Mouse (Mus musculus): Measurements from ENCODE around the gene Lactb.

The Lactb gene

DNA sequence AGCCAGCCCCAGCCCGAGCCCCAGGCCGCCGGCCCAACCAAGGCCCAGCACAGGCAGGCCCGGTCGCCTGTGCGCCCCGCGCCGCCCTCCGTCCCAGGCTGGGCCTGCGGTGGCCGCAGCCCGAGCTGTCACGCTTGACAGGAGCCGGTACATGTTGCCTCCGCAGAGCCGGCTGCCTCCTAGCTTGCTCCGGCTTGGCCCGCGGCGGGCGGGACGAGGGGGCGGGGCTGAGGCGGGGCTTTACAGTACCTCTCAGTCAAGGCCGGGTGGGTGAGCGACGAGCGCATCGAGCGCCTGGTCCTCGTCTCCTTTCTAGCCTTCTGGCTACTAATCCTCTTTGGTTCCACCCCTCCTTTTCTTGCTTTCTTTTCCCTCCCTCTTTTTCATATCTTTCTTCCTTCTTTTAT is at the start of gene Lactb:
Gene Lactb (minus strand): TSS at position 246 of the 407 bp plus-strand sequence.
- DNase-seq = peak; percentile 94

DNA sequence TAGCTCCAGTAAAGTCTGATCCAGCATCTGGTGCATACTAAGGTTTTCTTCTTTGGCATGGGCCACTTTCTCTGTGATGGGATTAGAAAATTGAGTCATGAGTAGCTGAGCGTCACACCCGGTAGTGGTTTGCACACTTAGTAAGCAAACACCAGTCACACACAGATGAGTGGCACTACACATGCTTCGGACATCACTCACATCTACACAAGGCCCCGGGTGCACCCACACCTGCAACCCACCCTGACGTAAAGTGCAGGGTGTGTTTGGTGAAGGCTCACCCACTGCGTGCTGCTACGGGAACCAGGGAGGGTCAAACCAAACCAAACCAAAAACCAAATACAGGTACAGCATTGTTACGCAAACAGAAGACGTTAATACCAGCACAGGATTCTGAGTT is 48.1 kb upstream of the Lactb start:
- no peak for DNase-seq

- no peak for DNase-seq
Measured at GRCm38 (mm10) chr9:67020063-67020462, 44.8 kb upstream of the Lactb start.

GRCm38 (mm10) chr9:67013501-67013900 is 38.2 kb upstream of the Lactb start:
- no peak for DNase-seq

GRCm38 (mm10) chr9:67012470-67012869 is 37.2 kb upstream of the Lactb start:
- DNase-seq = no peak

DNA sequence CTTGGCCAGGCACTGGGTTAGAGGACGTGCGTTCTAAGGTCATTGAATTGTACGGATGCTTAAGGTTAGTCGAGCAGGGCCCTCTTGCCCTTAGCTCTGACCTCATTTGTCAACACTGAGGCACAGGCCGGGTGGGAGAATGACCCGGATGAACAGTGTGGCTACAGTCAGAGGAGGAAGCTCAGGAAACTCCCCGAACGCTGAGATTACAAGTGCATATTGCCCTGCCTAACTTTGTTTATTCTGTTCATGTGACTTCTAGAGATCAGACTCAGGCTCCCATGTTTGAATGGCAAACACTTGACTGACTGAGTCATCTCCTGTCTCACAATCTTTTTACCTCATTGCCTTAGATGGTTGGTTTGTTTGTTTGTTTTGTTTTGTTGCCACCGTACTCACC is 36.2 kb upstream of the Lactb start:
- DNase-seq = no peak

DNA sequence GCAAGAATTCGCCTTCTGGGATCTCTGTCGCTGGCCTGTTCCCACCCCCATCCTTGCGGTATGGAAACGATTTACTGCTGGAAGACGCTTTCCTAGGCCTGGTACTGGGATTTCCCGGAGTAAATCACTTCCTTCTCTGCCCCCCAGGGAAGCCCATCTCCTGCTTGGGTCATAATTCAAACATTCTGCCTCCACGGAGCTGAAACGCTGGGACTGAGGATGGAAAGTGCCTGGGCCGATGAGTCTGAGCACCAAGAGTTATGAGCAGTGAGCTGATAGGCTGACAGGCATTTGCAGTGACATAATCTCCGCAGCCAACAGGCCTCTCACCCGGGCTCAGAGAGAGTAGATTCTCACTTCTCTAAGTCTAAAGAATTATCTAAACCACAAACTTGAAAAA is 33.5 kb upstream of the Lactb start:
- DNase-seq = no peak

GRCm38 (mm10) chr9:67006376-67006775 is 31.1 kb upstream of the Lactb start:
- DNase-seq = no peak

GRCm38 (mm10) chr9:67005161-67005742 is 30.0 kb upstream of the Lactb start:
- peak; percentile 37 for DNase-seq

DNA sequence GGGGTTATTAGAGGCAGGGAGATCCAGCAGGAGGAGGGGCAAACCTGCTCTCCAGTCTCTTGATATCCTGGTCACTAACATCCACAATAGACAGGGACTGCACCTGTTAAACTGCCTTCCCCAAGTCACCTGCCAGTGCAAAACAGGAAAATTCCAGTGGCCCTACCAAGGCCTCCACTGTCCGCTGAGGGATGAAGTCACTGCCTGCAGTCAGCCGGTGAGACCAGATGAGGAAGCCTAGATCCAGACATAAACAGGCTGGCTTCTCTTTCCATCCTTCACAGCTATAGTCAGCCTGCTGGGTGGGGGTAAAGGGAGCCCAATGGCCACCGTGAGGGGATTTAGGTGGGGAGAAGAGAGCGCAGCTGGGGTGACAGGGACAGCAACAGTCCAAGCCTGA is 28.4 kb upstream of the Lactb start:
- DNase-seq = no peak

DNA sequence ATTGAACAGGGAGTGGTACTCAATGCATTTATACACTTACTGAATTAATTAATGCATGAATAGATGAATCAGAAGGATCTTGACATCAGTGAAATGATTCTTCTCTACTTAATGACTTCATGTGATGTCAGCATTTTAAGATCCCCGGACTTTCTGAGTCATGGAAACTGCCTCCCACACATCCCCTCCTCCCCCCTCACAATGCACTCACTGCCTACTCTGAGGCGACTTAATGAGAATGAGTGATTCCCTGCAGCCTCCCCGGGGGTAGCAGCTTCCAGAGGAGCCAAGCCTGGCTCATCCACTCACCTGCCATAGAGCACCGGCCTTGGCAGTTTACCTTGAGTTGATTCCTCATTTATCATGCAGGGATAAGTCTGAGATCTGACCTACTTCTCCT is 27.9 kb upstream of the Lactb start:
- no peak for DNase-seq

- no peak for DNase-seq
Measured at GRCm38 (mm10) chr9:67001506-67001905, 26.2 kb upstream of the Lactb start.

DNA sequence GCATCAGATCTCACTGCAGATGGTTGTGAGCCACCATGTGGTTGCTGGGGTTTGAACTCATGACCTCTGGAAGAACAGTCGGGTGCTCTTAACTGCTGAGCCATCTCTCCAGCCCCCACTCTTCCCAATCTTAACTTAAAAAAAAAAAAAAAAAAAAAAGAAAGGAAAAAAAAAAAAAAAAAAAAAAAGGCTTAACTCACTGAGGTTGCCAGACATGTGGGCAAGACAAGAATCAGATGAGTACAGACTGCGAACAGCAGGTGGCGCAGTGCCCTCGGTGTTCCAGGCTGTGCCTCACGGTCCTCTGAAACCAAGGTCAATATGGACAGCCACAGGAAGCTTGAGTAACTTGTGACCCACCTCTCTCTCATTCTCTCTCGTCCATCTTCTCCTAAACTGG is 25.8 kb upstream of the Lactb start:
- DNase-seq = peak; percentile 70

GRCm38 (mm10) chr9:66999698-67000097 is 24.4 kb upstream of the Lactb start:
- no peak for DNase-seq

DNA sequence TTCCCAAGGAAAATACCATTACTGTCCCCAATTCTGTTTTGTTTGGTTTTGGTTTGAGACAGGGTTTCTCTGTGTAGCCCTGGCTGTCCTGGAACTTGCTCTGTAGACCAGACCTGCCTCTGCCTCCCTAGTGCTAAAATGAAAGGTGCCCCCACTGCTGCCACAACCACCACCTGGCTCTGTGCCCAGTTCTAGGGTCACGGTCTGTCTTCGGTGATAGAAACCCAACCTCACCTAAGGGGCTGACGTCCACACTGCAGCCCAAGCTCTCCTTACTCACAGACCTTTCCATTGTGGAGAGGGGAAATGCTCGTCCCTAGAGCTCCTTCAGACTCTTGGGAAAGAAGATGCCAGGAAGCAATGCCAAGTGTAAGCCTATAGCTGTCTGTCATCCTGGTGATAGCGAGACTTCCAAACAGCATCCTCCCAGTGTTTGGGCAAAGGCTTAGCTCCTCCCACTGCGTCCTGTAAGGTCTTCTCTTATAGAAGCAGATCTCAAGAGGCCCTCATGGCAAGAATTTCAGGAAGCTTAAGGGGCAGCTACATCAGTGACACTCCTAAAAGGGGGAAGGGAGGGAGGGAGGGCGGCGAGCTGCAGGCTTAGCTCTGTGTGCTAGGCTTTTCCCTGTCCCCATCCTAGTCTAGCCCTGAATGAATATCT is 16.6 kb upstream of the Lactb start:
- DNase-seq = no peak

DNA sequence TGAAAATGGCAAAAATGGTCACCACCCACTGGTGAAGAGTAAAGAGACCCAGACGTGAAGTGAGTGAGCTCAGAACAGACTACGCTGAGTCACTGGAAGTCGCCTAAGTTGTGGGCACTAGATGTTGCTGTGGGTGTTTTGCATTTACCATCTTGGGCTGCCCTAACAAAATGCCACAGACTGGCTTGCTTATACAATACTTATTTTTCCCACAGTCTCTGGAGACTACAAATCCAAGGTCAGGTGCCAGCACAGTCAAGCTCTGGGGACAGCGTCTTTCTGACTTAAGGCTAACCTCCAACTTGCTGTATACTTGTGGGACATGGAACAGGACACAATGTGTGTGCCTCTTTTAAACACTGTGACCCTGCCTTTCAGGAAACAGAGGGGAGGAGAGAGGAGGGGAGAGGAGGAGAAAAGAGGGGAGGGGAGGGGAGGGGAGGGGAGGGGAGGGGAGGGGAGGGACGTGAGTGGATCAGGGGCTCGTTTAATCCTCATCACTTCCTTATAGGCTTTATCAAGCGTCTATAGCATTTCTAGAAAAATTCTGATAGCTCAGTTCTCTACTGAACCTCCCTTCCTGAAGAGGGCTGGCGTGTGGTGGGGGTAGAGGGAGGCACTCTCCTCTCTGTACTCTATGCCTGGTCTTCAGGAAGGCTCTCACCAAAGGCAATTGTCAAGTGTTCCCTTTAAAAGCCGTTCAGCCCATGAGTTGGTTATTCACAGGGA is 15.9 kb upstream of the Lactb start:
- no peak for DNase-seq

- no peak for DNase-seq
Measured at GRCm38 (mm10) chr9:66990046-66990445, 14.8 kb upstream of the Lactb start.

DNA sequence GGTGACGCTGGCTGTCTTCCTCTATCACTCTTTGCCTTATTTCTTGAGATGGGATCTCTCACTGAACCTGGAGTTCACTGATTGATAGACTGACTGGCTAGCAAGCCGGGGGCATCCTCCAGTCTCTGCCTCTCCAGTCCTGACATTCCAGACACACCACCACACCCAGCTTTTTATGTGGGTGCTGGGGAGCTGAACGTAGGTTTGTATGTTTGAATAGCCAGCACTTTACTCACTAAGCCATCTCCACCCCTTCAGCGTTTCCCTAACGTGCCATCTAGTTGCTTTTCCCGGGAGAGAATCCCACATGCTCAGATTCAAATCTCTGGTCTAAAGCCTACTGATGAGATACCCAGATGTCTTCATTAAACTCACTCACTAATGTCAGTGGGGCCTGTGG is 14.3 kb upstream of the Lactb start:
- no peak for DNase-seq

DNA sequence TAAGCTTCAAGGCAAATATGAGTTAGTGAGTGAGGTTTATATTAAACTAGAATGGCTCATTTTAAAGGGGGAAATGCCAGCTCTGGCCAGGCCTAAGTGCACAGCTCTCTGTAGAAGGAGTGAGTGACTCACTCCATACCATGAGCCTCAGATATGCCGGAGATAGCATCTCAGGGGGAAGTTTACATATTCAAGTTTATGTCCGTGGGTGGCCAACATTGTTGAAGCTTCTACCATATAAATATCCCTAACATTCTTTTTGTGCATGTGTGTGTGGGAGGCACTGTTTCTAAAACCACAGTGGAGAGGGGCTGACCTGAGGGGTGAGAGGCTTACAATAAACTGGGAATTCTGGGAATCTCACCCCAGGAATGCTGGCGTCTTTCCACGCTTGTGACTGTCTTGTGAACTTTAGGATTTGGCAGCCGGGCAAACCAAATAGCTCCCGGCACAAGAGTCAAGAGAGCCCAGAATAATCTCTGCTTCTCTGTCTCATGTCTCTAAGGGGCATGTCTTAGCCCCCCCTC is 13.7 kb upstream of the Lactb start:
- DNase-seq = no peak

GRCm38 (mm10) chr9:66988198-66988887 is 13.1 kb upstream of the Lactb start:
- DNase-seq = no peak

GRCm38 (mm10) chr9:66985377-66985776 is 10.1 kb upstream of the Lactb start:
- DNase-seq = no peak

DNA sequence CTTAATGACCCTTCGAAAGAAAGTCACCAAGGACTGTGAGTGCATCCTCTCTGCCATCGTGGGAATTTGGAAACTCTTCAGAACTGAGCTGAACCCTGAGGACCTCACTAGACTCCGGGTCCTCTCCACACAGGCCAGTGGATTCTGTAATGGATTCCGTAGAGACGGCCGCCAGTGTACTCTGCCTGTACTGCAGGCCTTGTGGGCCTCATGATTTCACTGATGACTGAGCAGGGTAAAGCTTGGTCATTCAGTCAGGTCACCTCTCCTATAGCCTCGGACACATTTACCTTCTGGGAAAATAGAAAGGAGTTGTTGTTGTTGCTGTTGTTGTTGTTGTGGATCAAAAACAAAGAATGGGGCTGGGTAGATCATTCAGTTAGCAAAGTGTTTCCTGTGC is 6.8 kb upstream of the Lactb start:
- no peak for DNase-seq

DNA sequence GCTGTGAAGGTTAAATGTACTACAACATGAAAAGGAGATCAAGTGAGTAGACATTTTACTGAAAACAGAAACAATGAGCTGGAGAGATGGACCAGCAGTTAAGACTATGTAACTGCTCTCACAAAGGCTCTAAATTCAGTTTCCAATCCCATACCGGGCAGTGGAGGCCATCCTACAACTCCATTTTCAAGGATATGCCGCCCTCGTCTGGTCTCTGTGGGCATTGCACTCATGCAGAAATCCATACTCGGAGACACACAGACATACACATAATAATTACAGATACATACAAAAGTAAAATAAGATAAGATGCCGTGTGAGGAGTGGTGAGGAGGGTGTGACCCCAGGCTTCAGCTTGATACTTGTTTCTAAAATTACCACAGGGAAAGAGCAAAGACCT is 5.2 kb upstream of the Lactb start:
- DNase-seq = peak; percentile 23

GRCm38 (mm10) chr9:66978468-66978867 is 3.2 kb upstream of the Lactb start:
- DNase-seq = no peak
